Mouse (Mus musculus) intestine, postnatal 0 days (tissue): ENCODE measurements at regions not wholly inside any gene's neighbourhood (a gene's known extent, or its start where the extent isn't known, plus 50 kb on each side); places are given as distances from the start of the nearest gene placed in this dataset.

ENCODE experiments used
- ATAC-seq: fragments of 200-750 bp; cut with Nextera tagmentation; 2 replicates; pipeline ENCODE4 v1.8.0; 2017; ENCODE audit warnings: mild to moderate bottlenecking, moderate TSS enrichment, moderate library complexity
- H3K27ac ChIP-seq: fragments of 300-500 bp; sonication (generic); 2 replicates; pipeline ENCODE4 v1.5.1; 2014; ENCODE audit warnings: mild to moderate bottlenecking, low read depth, low read length, moderate library complexity
- H3K27me3 ChIP-seq: fragments of 300-500 bp; sonication (generic); replicated peaks from 2 replicates; pipeline ENCODE4 v1.6.1; 2014; ENCODE audit warnings: low read length, mixed read lengths; ENCODE audit not compliant: control insufficient read depth, insufficient read depth
- H3K36me3 ChIP-seq: fragments of 300-500 bp; sonication (generic); 2 replicates; pipeline ENCODE4 v1.6.1; 2014; ENCODE audit warnings: mild to moderate bottlenecking, moderate library complexity; ENCODE audit not compliant: control insufficient read depth, insufficient read depth
- H3K4me1 ChIP-seq: fragments of 300-500 bp; sonication (generic); replicated peaks from 2 replicates; pipeline ENCODE4 v1.6.1; 2014; ENCODE audit warnings: antibody characterized with exemption, low read length, mixed read lengths; ENCODE audit not compliant: control insufficient read depth, insufficient read depth
- H3K4me2 ChIP-seq: fragments of 300-500 bp; sonication (generic); replicated peaks from 2 replicates; pipeline ENCODE4 v1.6.1; 2014; ENCODE audit warnings: low read depth, mild to moderate bottlenecking, moderate library complexity
- H3K4me3 ChIP-seq: fragments of 300-500 bp; sonication (generic); 2 replicates; pipeline ENCODE4 v1.5.1; 2014; ENCODE audit warnings: low read depth, low read length
- H3K9ac ChIP-seq: fragments of 300-500 bp; sonication (generic); 2 replicates; pipeline ENCODE4 v1.6.1; 2014; ENCODE audit warnings: mild to moderate bottlenecking, low read depth, low read length
- H3K9me3 ChIP-seq: fragments of 300-500 bp; sonication (generic); 2 replicates; pipeline ENCODE4 v1.6.1; 2016; ENCODE audit warnings: mixed run types; ENCODE audit not compliant: control insufficient read depth
- CTCF ChIP-seq: sonication (generic); IDR thresholded peaks from 2 replicates; pipeline ENCODE4 v1.5.1; 2016; ENCODE audit warnings: low read depth, mild to moderate bottlenecking, control low read depth, antibody characterized with exemption, moderate library complexity
- WGBS: fragments of 180-500 bp; shearing (Covaris S2); extraction: QIAGEN DNeasy Blood & Tissue Kit; methylation state at CpG from one replicate; pipeline ENCODE4 v1.1.7; 2014; 5-methylcytosine and 5-hydroxymethylcytosine counted together

DNA sequence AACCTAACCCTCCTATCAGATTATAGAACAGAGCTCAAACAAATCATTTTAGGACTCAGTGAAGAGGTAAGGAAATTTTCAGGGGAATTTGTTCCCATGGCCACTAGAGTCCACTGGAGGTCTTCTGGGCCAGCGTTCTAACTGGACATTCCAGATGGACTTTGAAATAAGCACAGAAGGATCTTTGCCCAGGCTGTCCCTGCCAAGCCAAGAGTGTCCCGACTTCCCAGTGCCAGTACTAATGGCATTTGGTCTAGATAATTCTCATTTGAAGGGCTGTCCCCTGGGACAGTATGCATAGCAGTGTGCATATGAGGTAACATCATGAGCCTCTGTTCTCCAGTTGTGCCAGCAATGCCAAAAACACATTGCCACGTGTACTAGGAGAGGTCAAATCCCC, 97.7 kb upstream of the Tnfsf11 start:
- no peak for ATAC-seq
- WGBS: 71% methylated on average over 3 of the region's 3 CpGs

DNA sequence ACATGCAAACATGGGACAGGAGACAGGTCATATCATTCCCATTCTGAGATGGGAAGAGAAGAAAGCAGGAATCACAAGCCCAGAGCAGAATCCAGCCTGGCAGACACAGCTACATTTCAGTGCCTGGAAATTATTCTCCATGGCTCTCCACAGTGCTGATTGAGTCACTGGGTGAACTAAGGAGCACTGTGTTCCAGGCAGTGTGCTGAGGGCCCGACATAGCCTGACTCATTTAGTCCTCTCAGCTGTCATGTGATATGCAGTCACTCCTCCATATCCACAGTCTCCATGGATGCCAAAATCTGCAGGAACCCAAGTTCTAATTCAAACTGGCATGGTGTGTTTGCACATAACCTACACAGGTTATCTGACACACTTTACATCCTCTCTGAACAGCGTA, 90.1 kb upstream of the Tnfsf11 start:
- H3K27me3 ChIP-seq: no peaks in the 10 kb centered on the region
- H3K4me3 ChIP-seq: no peak overlapping the region
- 72% methylated on average over 2 of the region's 2 CpGs for WGBS
- no peak for ATAC-seq
- H3K9me3 ChIP-seq: no peaks in the 10 kb centered on the region
- no peak overlapping the region for H3K9ac ChIP-seq
- H3K36me3 ChIP-seq: no peaks in the 10 kb centered on the region
- no peak overlapping the region for H3K4me2 ChIP-seq
- no peak overlapping the region for H3K27ac ChIP-seq
- no peak for TF ChIP-seq CTCF
- no peaks in the 10 kb centered on the region for H3K4me1 ChIP-seq

More for the DNA sequence above, 97.7 kb upstream of the Tnfsf11 start:
- H3K4me1 ChIP-seq: no peaks in the 10 kb centered on the region
- H3K27ac ChIP-seq: no peak overlapping the region
- H3K9ac ChIP-seq: no peak overlapping the region
- H3K27me3 ChIP-seq: no peaks in the 10 kb centered on the region
- no peak overlapping the region for H3K4me2 ChIP-seq
- no peak for TF ChIP-seq CTCF
- H3K36me3 ChIP-seq: no peaks in the 10 kb centered on the region
- H3K9me3 ChIP-seq: no peaks in the 10 kb centered on the region
- H3K4me3 ChIP-seq: no peak overlapping the region

DNA sequence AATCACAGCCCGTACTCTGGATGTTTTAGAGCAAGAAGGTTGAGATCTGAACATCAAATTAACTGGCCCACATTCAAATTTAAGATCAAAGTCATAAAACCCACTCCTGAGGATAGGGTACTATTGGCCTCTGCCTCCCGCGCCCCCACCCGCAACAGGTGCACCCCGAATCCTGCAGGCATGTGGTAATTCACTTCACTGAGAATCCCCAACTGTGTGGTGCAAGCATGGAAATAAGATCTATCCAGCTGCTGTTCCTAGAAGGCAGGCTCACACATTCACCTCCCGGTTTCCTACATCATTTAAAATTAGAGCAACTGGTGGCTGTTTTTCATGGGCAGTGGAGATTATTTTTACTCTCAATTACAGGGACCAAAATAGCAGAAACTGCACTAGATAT, 87.8 kb upstream of the Tnfsf11 start:
- Histone ChIP-seq H3K4me1 (no peaks in the 10 kb centered on the region), H3K4me3 (no peak overlapping the region), H3K9me3 (no peaks in the 10 kb centered on the region), H3K27me3 (no peaks in the 10 kb centered on the region), H3K9ac (no peak overlapping the region), H3K36me3 (no peaks in the 10 kb centered on the region), H3K27ac (no peak overlapping the region), H3K4me2 (no peak overlapping the region)
- no peak for TF ChIP-seq CTCF
- no peak for ATAC-seq
- WGBS: 87% methylated on average over 6 of the region's 6 CpGs

DNA sequence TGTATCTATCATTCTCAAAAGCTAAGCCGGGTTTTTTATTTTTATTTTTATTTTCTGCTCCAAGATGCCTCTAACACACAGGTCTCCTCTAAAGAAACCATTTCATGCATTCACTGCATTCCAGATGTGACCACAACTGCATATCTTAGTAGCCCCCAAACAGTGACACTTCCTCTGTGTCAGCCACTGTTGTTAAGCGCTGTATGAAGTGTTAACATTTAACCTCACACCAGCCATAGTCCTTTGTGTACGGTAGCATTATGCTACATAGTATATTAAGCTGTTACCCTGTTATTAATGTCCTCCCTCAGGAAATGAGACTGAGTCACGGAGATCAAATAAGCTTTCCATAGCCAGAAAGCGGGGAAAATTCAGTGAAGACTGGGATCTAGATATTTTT, 79.2 kb upstream of the Tnfsf11 start:
- Histone ChIP-seq H3K4me3 (no peak overlapping the region), H3K4me2 (no peak overlapping the region), H3K9ac (no peak overlapping the region), H3K4me1 (no peaks in the 10 kb centered on the region), H3K27me3 (no peaks in the 10 kb centered on the region), H3K9me3 (no peaks in the 10 kb centered on the region), H3K36me3 (no peaks in the 10 kb centered on the region), H3K27ac (no peak overlapping the region)
- WGBS: 70% methylated on average over 5 of the region's 5 CpGs
- no peak for ATAC-seq
- TF ChIP-seq CTCF: no peak

DNA sequence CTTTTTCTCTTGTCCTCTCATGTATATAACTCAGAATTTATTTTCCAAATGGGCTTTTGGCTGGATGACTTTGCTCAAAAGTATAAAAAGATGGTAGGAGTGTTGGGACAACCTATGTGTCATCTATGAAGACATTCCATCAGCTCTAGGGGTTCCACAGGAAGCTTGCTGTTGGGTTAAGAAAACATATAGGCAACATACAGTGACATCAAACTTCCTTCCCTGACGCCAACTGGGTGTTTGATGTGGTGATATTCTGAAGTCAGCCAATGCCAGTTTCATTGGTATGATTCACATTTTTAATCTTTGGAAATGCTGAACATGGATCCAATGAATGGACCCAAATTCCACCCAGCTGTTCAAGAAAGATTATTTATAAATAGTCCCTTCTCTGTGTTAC, 76.5 kb upstream of the Tnfsf11 start:
- Histone ChIP-seq H3K4me2 (no peak overlapping the region), H3K27me3 (no peaks in the 10 kb centered on the region), H3K4me3 (no peak overlapping the region), H3K9me3 (no peaks in the 10 kb centered on the region), H3K9ac (no peak overlapping the region), H3K36me3 (no peaks in the 10 kb centered on the region), H3K27ac (no peak overlapping the region), H3K4me1 (no peaks in the 10 kb centered on the region)
- WGBS: 77% methylated on average over 1 of the region's 1 CpGs
- TF ChIP-seq CTCF: no peak
- ATAC-seq: no peak

DNA sequence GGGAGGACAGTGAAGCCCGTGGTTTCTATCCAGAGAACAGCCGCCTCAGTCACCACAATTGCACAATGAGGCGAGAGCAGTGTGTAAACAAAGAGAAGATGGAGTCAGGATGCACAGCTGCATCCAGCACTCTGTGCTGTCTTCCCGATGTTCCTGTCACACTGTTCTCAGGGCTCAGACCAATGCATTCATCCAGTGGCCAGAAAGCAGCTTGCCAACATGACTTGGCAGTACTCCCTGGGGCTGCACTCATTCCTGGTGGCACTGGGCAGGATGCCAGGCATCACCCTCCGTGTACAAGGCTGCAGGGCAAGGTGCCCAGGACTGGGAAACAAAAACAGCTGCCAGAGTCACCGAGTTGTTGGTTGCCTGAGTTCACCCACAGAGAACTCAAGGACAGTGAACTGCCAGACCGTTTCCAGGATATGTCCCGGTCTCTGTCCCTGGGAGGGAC, 75.4 kb upstream of the Tnfsf11 start:
- Histone ChIP-seq H3K4me2 (no peak overlapping the region), H3K27me3 (no peaks in the 10 kb centered on the region), H3K27ac (no peak overlapping the region), H3K9ac (no peak overlapping the region), H3K36me3 (no peaks in the 10 kb centered on the region), H3K9me3 (no peaks in the 10 kb centered on the region), H3K4me3 (no peak overlapping the region), H3K4me1 (no peaks in the 10 kb centered on the region)
- 39% methylated on average over 8 of the region's 8 CpGs for WGBS
- no peak for TF ChIP-seq CTCF
- no peak for ATAC-seq

DNA sequence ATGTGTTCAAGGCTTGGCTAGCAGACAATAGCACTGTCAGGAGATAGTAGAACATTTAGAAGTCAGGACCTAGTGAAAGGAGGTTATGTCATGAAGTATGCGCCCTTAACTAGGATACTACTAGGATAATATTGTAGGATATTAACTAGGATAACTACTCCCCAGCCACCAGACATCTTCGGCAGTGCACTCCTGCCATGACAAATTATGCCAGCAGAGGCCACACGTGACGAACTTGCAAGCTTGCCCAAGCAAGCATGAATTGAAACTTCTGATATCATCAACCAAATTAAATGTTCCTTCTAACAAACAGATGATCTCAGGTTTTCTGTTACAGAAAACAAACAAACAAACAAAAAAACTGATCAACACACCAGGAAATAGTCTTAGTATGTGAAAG, 72.2 kb upstream of the Tnfsf11 start:
- WGBS: 79% methylated on average over 4 of the region's 4 CpGs
- no peak overlapping the region for H3K9ac ChIP-seq
- no peak overlapping the region for H3K27ac ChIP-seq
- H3K36me3 ChIP-seq: no peaks in the 10 kb centered on the region
- H3K4me1 ChIP-seq: no peaks in the 10 kb centered on the region
- no peaks in the 10 kb centered on the region for H3K27me3 ChIP-seq
- no peak overlapping the region for H3K4me2 ChIP-seq
- H3K9me3 ChIP-seq: no peaks in the 10 kb centered on the region
- TF ChIP-seq CTCF: no peak
- ATAC-seq: no peak
- no peak overlapping the region for H3K4me3 ChIP-seq
